Mouse (Mus musculus): ENCODE data around the gene Ctcfl. TPM values are rescaled to one million over a fixed set of nuclear protein-coding genes. Genes with fewer than 3 reads are reported as not detected.

Ctcfl gene
- polyA plus RNA-seq, 1 experiment from 2014 or later, result 0.09 TPM

GRCm38 (mm10) chr2:173044198-173044970 is 74.9 kb downstream of the Ctcfl start:
- Histone ChIP-seq H3K9me3 (replicated peaks) (no peaks in the 10 kb centered on the region), H3K4me3 (replicated peaks) (no peak overlapping the region), H3K27me3 (no peaks in the 10 kb centered on the region), H3K4me2 (replicated peaks) (no peak overlapping the region), H3K9ac (no peak overlapping the region), H3K36me3 (no peaks in the 10 kb centered on the region), H3K27ac (replicated peaks) (no peak overlapping the region), H3K4me1 (peaks cover 8% of the 10 kb centered on the region; the same call in 1 of the 2 replicates)
- WGBS, result 76% methylated on average over 18 of the region's 18 CpGs
- no peak for ATAC-seq (ENCODE audit: insufficient number of reproducible peaks, low FRiP score, low TSS enrichment, low read depth)

Other genes with a start within 250 kb of the Ctcfl start
- gene Bmp7, start 179.2 kb downstream of the Ctcfl start, polyA plus RNA-seq (2015; fragmentation: Nextera tagmentation; extraction: Ambion mirVana), result 37.1 and 45.6 TPM in 2 replicates
- gene Spo11, start 141.8 kb downstream of the Ctcfl start, polyA plus RNA-seq (2015; fragmentation: Nextera tagmentation; extraction: Ambion mirVana), result 4.3 and 6.5 TPM in 2 replicates
- 124 and 129 TPM in 2 replicates for gene Rae1, start 119.4 kb downstream of the Ctcfl start, polyA plus RNA-seq (2015; fragmentation: Nextera tagmentation; extraction: Ambion mirVana)
- gene Rbm38, start 99.0 kb downstream of the Ctcfl start, polyA plus RNA-seq (2015; fragmentation: Nextera tagmentation; extraction: Ambion mirVana), result 27.5 and 28.3 TPM in 2 replicates
- not detected in 2 replicates for gene Pck1, start 33.5 kb upstream of the Ctcfl start, polyA plus RNA-seq (2015; fragmentation: Nextera tagmentation; extraction: Ambion mirVana)
- gene Zbp1, start 99.4 kb upstream of the Ctcfl start, polyA plus RNA-seq (2015; fragmentation: Nextera tagmentation; extraction: Ambion mirVana), result 0.63 and 1.5 TPM in 2 replicates
- gene Pmepa1, start 157.0 kb upstream of the Ctcfl start, polyA plus RNA-seq (2015; fragmentation: Nextera tagmentation; extraction: Ambion mirVana), result 8.7 and 9.0 TPM in 2 replicates

Measured in embryonic facial prominence, embryonic 15.5 days (tissue).